Mouse (Mus musculus) heart, embryonic 12.5 days (tissue): ENCODE data around the gene Kif11. TPM values are rescaled to one million over a fixed set of nuclear protein-coding genes. Genes with fewer than 3 reads are reported as not detected.

ENCODE experiments used
- ATAC-seq: fragments of 200-750 bp; cut with Nextera tagmentation; 2 replicates; pipeline ENCODE4 v1.8.0; 2017; ENCODE audit warnings: moderate TSS enrichment, moderate library complexity; ENCODE audit not compliant: insufficient number of reproducible peaks, low FRiP score
- H3K27ac ChIP-seq: fragments of 300-500 bp; sonication (generic); 2 replicates; pipeline ENCODE4 v1.5.1; 2016; ENCODE audit warnings: mild to moderate bottlenecking, moderate library complexity; ENCODE audit not compliant: poor library complexity, severe bottlenecking
- H3K27me3 ChIP-seq: fragments of 300-500 bp; sonication (generic); replicated peaks from 2 replicates; pipeline ENCODE4 v1.6.1; 2016; ENCODE audit warnings: mild to moderate bottlenecking, moderate library complexity
- H3K36me3 ChIP-seq: fragments of 300-500 bp; sonication (generic); 2 replicates; pipeline ENCODE4 v1.6.1; 2016; ENCODE audit warnings: mild to moderate bottlenecking, moderate library complexity
- H3K4me1 ChIP-seq: fragments of 300-500 bp; sonication (generic); replicated peaks from 2 replicates; pipeline ENCODE4 v1.6.1; 2016; ENCODE audit warnings: mild to moderate bottlenecking
- H3K4me2 ChIP-seq: fragments of 300-500 bp; sonication (generic); 2 replicates; pipeline ENCODE4 v1.6.1; 2016; ENCODE audit warnings: mild to moderate bottlenecking, moderate library complexity
- H3K4me3 ChIP-seq: fragments of 300-500 bp; sonication (generic); 2 replicates; pipeline ENCODE4 v1.5.1; 2016; ENCODE audit warnings: mild to moderate bottlenecking
- H3K9ac ChIP-seq: fragments of 300-500 bp; sonication (generic); 2 replicates; pipeline ENCODE4 v1.6.1; 2016; ENCODE audit warnings: mild to moderate bottlenecking, moderate library complexity
- H3K9me3 ChIP-seq: fragments of 300-500 bp; sonication (generic); replicated peaks from 2 replicates; pipeline ENCODE4 v1.6.1; 2016; ENCODE audit warnings: mild to moderate bottlenecking, moderate library complexity
- WGBS: fragments of 180-500 bp; shearing (Covaris S2); methylation state at CpG from one replicate; pipeline ENCODE4 v1.1.7; 2016; 5-methylcytosine and 5-hydroxymethylcytosine counted together
- polyA plus RNA-seq: library from polyadenylated mRNA; unstranded; fragments of >200 nt; fragmentation: Nextera tagmentation; extraction: Ambion mirVana; gene quantifications from 2 replicates; pipeline ENCODE4 v1.2.1, GENCODE M21; 2016

Kif11 gene
- polyA plus RNA-seq, 1 experiment from 2014 or later, result 53.6 TPM

GRCm38 (mm10) chr19:37348952-37349351 lies 27.3 kb upstream of the Kif11 start:
- no peak for ATAC-seq
- Histone ChIP-seq H3K27me3 (no peaks in the 10 kb centered on the region), H3K4me2 (no peak overlapping the region), H3K9ac (no peak overlapping the region), H3K4me1 (peaks cover 23% of the 10 kb centered on the region), H3K9me3 (0 out of 2 replicates have a peak, but pooled peaks cover 10% of the 10 kb centered on the region), H3K4me3 (no peak overlapping the region), H3K27ac (no peak overlapping the region; the same call in 1 of the 2 replicates), H3K36me3 (peaks cover 12% of the 10 kb centered on the region)

- Histone ChIP-seq H3K4me1 (peaks cover 6% of the 10 kb centered on the region), H3K27ac (no peak overlapping the region), H3K4me3 (no peak overlapping the region), H3K4me2 (no peak overlapping the region), H3K9ac (no peak overlapping the region), H3K9me3 (0 out of 2 replicates have a peak, but pooled peaks cover 10% of the 10 kb centered on the region), H3K27me3 (no peaks in the 10 kb centered on the region), H3K36me3 (peaks cover 12% of the 10 kb centered on the region)
- 93% methylated on average over 3 of the region's 3 CpGs for WGBS
- ATAC-seq, result no peak
These were observed 23.4 kb upstream of the Kif11 start for GRCm38 (mm10) chr19:37352756-37353155.

GRCm38 (mm10) chr19:37353331-37353730 lies 22.9 kb upstream of the Kif11 start:
- 0 out of 2 replicates have a peak, but pooled peaks cover 10% of the 10 kb centered on the region for H3K9me3 ChIP-seq
- ATAC-seq, result no peak
- no peak overlapping the region for H3K4me2 ChIP-seq
- peaks cover 2% of the 10 kb centered on the region for H3K4me1 ChIP-seq
- H3K9ac ChIP-seq, result no peak overlapping the region
- no peak overlapping the region for H3K27ac ChIP-seq
- H3K36me3 ChIP-seq, result peaks cover 12% of the 10 kb centered on the region
- WGBS, result 90% methylated on average over 6 of the region's 6 CpGs
- no peaks in the 10 kb centered on the region for H3K27me3 ChIP-seq
- H3K4me3 ChIP-seq, result no peak overlapping the region

- H3K4me3 ChIP-seq, result no peak overlapping the region
- no peak for ATAC-seq
- no peaks in the 10 kb centered on the region for H3K36me3 ChIP-seq
- no peaks in the 10 kb centered on the region for H3K4me1 ChIP-seq
- no peak overlapping the region for H3K27ac ChIP-seq
- H3K9ac ChIP-seq, result no peak overlapping the region
- no peak overlapping the region for H3K4me2 ChIP-seq
- H3K27me3 ChIP-seq, result no peaks in the 10 kb centered on the region
- H3K9me3 ChIP-seq, result no peaks in the 10 kb centered on the region
- whole genome bisulfite sequencing, result 43% methylated on average over 5 of the region's 5 CpGs
These were observed 16.2 kb upstream of the Kif11 start for GRCm38 (mm10) chr19:37360044-37360443.

- Histone ChIP-seq H3K9ac (no peak overlapping the region), H3K27me3 (no peaks in the 10 kb centered on the region), H3K4me3 (no peak overlapping the region), H3K4me2 (no peak overlapping the region), H3K27ac (no peak overlapping the region), H3K36me3 (no peaks in the 10 kb centered on the region), H3K9me3 (no peaks in the 10 kb centered on the region), H3K4me1 (no peaks in the 10 kb centered on the region)
- 28% methylated on average over 5 of the region's 5 CpGs for whole genome bisulfite sequencing
- ATAC-seq, result no peak
These were observed 13.7 kb upstream of the Kif11 start for GRCm38 (mm10) chr19:37362545-37362944.

GRCm38 (mm10) chr19:37363128-37363939 lies 12.9 kb upstream of the Kif11 start:
- Histone ChIP-seq H3K36me3 (no peaks in the 10 kb centered on the region), H3K27ac (no peak overlapping the region), H3K9me3 (no peaks in the 10 kb centered on the region), H3K9ac (no peak overlapping the region), H3K4me2 (no peak overlapping the region), H3K4me3 (no peak overlapping the region), H3K4me1 (no peaks in the 10 kb centered on the region), H3K27me3 (no peaks in the 10 kb centered on the region)
- 77% methylated on average over 11 of the region's 11 CpGs for WGBS
- ATAC-seq, result no peak

GRCm38 (mm10) chr19:37368990-37369389 lies 7.2 kb upstream of the Kif11 start:
- Histone ChIP-seq H3K27me3 (no peaks in the 10 kb centered on the region), H3K36me3 (no peaks in the 10 kb centered on the region), H3K9me3 (no peaks in the 10 kb centered on the region), H3K27ac (no peak overlapping the region), H3K4me3 (no peak overlapping the region), H3K4me2 (no peak overlapping the region), H3K9ac (no peak overlapping the region), H3K4me1 (no peaks in the 10 kb centered on the region)
- no peak for ATAC-seq
- 67% methylated on average over 1 of the region's 1 CpGs for WGBS

GRCm38 (mm10) chr19:37369921-37370320 lies 6.3 kb upstream of the Kif11 start:
- H3K27ac ChIP-seq, result no peak overlapping the region
- no peak for ATAC-seq
- no peaks in the 10 kb centered on the region for H3K27me3 ChIP-seq
- H3K36me3 ChIP-seq, result no peaks in the 10 kb centered on the region
- no peak overlapping the region for H3K9ac ChIP-seq
- H3K4me2 ChIP-seq, result no peak overlapping the region
- no peaks in the 10 kb centered on the region for H3K4me1 ChIP-seq
- H3K4me3 ChIP-seq, result no peak overlapping the region
- no peaks in the 10 kb centered on the region for H3K9me3 ChIP-seq
- WGBS, result 80% methylated on average over 4 of the region's 4 CpGs

- no peak overlapping the region for H3K27ac ChIP-seq
- WGBS, result 81% methylated on average over 5 of the region's 5 CpGs
- H3K9me3 ChIP-seq, result no peaks in the 10 kb centered on the region
- no peak overlapping the region for H3K4me3 ChIP-seq
- no peaks in the 10 kb centered on the region for H3K36me3 ChIP-seq
- H3K4me2 ChIP-seq, result no peak overlapping the region
- H3K4me1 ChIP-seq, result no peaks in the 10 kb centered on the region
- no peak for ATAC-seq
- no peaks in the 10 kb centered on the region for H3K27me3 ChIP-seq
- H3K9ac ChIP-seq, result no peak overlapping the region
These were observed 5.8 kb upstream of the Kif11 start for GRCm38 (mm10) chr19:37370356-37370755.

GRCm38 (mm10) chr19:37374941-37375754 lies 1.1 kb upstream of the Kif11 start:
- Histone ChIP-seq H3K36me3 (no peaks in the 10 kb centered on the region), H3K4me3 (peak overlapping the region; percentile 91), H3K4me1 (peaks cover 18% of the 10 kb centered on the region), H3K27ac (peak overlapping the region; percentile 99), H3K9me3 (no peaks in the 10 kb centered on the region), H3K9ac (peak overlapping the region; percentile 88), H3K27me3 (no peaks in the 10 kb centered on the region), H3K4me2 (peak overlapping the region; percentile 80)
- 18% methylated on average over 7 of the region's 7 CpGs for WGBS
- ATAC-seq, result no peak

GRCm38 (mm10) chr19:37376841-37377240 lies 638 bp downstream of the Kif11 start:
- H3K9me3 ChIP-seq, result no peaks in the 10 kb centered on the region
- no peaks in the 10 kb centered on the region for H3K27me3 ChIP-seq
- H3K9ac ChIP-seq, result peak overlapping the region; percentile 87
- H3K4me2 ChIP-seq, result peak overlapping the region; percentile 80
- H3K4me1 ChIP-seq, result peaks cover 26% of the 10 kb centered on the region
- peak overlapping the region; percentile 99 for H3K27ac ChIP-seq
- ATAC-seq, result no peak
- WGBS, result under 1% methylated on average over 11 of the region's 11 CpGs
- peak overlapping the region; percentile 91 for H3K4me3 ChIP-seq
- H3K36me3 ChIP-seq, result no peaks in the 10 kb centered on the region
